Mouse (Mus musculus) heart, adult 2 months (tissue): ENCODE results near the gene Zfp46.

Experiments
- CTCF ChIP-seq: fragments of 200-600 bp; IDR thresholded peaks from 2 replicates; pipeline ENCODE4 v1.8.1; 2022; ENCODE audit warnings: antibody characterized with exemption, mild to moderate bottlenecking, moderate library complexity
- EP300 ChIP-seq: fragments of 200-500 bp; IDR thresholded peaks from 2 replicates; pipeline ENCODE4 v1.6.1; 2011; ENCODE audit warnings: low read depth, low read length, control low read depth; ENCODE audit not compliant: insufficient read depth
- POLR2A ChIP-seq: fragments of 200-500 bp; IDR thresholded peaks from 2 replicates; pipeline ENCODE4 v1.6.1; 2011; ENCODE audit warnings: mild to moderate bottlenecking, low read depth, low read length, control low read depth; ENCODE audit not compliant: insufficient read depth

DNA sequence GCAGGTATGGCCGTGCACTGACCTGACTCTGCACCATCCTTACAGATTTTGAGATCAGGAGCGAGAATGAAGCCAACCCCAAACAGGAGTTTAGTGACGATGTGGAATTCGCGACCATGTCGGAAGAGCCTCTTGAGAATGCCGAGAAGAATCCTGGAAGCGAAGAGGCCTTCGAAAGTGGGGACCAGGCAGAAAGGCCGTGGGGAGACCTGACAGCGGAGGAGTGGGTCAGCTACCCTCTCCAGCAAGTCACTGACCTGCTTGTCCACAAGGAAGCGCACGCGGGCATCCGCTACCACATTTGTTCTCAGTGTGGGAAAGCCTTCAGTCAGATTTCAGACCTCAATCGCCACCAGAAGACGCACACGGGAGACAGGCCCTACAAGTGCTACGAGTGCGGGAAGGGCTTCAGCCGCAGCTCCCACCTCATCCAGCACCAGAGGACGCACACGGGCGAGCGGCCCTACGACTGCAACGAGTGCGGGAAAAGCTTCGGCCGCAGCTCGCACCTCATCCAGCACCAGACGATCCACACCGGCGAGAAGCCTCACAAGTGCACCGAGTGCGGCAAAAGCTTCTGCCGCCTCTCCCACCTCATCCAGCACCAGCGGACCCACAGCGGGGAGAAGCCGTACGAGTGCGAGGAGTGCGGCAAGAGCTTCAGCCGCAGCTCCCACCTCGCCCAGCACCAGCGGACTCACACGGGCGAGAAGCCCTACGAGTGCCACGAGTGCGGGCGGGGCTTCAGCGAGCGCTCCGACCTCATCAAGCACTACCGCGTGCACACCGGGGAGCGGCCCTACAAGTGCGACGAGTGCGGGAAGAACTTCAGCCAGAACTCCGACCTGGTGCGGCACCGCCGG, 5.7 kb downstream of the Zfp46 start:
- TF ChIP-seq POLR2A (no peak), CTCF (no peak), EP300 (no peak)
